Mouse (Mus musculus) megakaryocyte, embryonic 14.5 days (primary cell): ENCODE measurements around the gene Fbxl17.

ENCODE experiments used
- FLI1 ChIP-seq: IDR thresholded peaks from 2 replicates; pipeline ENCODE4 v1.6.1; 2012; ENCODE audit warnings: low read length, inconsistent platforms, mixed read lengths
- GATA1 ChIP-seq: IDR thresholded peaks from 3 replicates; pipeline ENCODE4 v1.6.1; 2012; ENCODE audit warnings: mixed read lengths, low read length, inconsistent platforms, borderline replicate concordance

GRCm38 (mm10) chr17:63362196-63362595 is 137.6 kb downstream of the Fbxl17 start:
- no peak for TF ChIP-seq GATA1
- no peak for TF ChIP-seq FLI1
